Mouse (Mus musculus): ENCODE measurements around the gene Mrpl12. TPM values are rescaled to one million over a fixed set of nuclear protein-coding genes. Genes with fewer than 3 reads are reported as not detected.

Mrpl12 gene
- polyA plus RNA-seq, 1 experiment, result 55.7 TPM

DNA sequence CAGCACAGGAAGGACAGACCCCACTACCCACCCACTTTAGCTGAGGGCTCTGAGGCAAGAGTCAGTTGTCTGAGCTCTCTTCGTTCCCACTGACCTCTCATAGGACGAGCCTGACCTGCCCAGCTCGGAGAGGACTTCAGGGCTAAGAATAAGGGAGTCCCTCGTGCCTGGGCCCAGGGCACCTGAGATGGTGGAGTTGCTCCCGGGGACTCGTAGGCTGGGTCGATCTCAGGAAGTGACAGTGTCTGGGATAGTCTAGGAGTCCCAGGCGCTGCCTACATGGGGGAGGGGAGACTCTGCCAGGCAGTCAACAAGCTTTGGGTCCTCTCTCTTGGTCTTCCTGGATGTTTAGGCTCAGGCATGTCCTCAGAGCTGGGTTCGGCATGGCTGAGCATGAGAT is 36.1 kb downstream of the Mrpl12 start:
- Histone ChIP-seq H3K27ac (ENCODE audit: insufficient read depth, low read length) (no peak overlapping the region), H3K4me3 (ENCODE audit: extremely low read depth, insufficient read depth, insufficient read length) (no peak overlapping the region), H3K27me3 (ENCODE audit: control insufficient read depth, insufficient read depth, low read length) (no peaks in the 10 kb centered on the region), H3K36me3 (ENCODE audit: control insufficient read depth, insufficient read depth, low read length) (no peaks in the 10 kb centered on the region), H3K4me1 (ENCODE audit: control insufficient read depth, insufficient read depth, insufficient read length) (no peaks in the 10 kb centered on the region)
- TF ChIP-seq POLR2A (IDR thresholded peaks at IDR 0.05; ENCODE audit: low read depth, low read length) (no peak), CTCF (IDR thresholded peaks at IDR 0.05; ENCODE audit: extremely low read depth, insufficient read depth, insufficient read length, insufficient replicate concordance) (no peak)
- no peak for DNase-seq (ENCODE audit: low read depth in 1 of 2, low spot score in 2 of 2)
- 84% methylated on average over 9 of the region's 9 CpGs for WGBS

DNA sequence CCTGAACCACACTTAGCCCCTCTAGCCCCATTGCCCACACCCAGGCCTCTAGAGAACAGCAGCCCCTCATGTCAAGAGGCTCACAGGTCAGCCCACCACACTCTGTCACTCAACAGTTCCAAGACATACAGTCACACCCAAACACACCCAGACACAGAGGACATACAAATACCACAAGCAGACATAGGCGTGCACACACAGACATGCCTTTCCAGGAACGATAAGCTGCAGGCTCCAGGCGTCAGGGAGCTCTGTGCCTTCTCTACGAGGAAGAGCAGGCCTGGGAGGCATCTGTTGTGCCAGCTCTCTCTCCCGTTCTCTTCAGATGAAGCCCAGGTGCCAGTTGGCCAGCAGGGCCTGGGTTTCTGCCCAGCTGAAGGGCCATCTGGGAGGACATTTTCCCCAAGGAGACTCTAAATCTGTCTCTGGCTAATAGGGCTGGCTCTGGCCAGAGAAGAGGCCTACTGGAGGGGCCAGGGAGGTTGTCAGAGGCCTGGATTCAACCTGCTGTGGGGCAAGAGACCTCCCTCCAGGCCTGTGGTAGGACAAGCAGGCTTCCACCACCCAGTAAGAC is 36.6 kb downstream of the Mrpl12 start:
- no peaks in the 10 kb centered on the region for H3K36me3 ChIP-seq (ENCODE audit: control insufficient read depth, insufficient read depth, low read length)
- 96% methylated on average over 5 of the region's 5 CpGs for WGBS
- TF ChIP-seq CTCF (IDR thresholded peaks at IDR 0.05; ENCODE audit: extremely low read depth, insufficient read depth, insufficient read length, insufficient replicate concordance) (no peak), POLR2A (IDR thresholded peaks at IDR 0.05; ENCODE audit: low read depth, low read length) (no peak)
- H3K27me3 ChIP-seq (ENCODE audit: control insufficient read depth, insufficient read depth, low read length), result no peaks in the 10 kb centered on the region
- no peak overlapping the region for H3K27ac ChIP-seq (ENCODE audit: insufficient read depth, low read length)
- DNase-seq (ENCODE audit: low read depth in 1 of 2, low spot score in 2 of 2), result no peak
- no peaks in the 10 kb centered on the region for H3K4me1 ChIP-seq (ENCODE audit: control insufficient read depth, insufficient read depth, insufficient read length)
- no peak overlapping the region for H3K4me3 ChIP-seq (ENCODE audit: extremely low read depth, insufficient read depth, insufficient read length)

DNA sequence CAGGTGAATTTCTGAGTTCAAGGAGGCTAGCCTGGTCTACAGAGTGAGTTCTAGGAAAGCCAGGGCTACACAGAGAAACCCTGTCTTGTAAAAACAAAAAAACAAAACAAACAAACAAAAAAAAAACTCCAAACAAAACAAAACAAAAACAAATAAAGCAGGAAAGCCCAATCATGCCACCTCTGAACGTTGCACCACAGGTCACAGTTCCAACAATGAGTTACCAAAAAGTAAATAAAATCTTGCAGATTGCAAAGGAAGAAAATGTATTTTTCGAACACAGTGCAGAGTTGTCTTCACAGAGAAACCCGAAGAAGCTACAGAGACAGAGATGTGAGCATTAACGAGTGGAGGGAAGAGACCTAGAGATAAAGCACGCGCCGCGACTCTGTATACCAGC is 38.2 kb downstream of the Mrpl12 start:
- H3K27ac ChIP-seq (ENCODE audit: insufficient read depth, low read length), result no peak overlapping the region
- no peaks in the 10 kb centered on the region for H3K27me3 ChIP-seq (ENCODE audit: control insufficient read depth, insufficient read depth, low read length)
- no peaks in the 10 kb centered on the region for H3K4me1 ChIP-seq (ENCODE audit: control insufficient read depth, insufficient read depth, insufficient read length)
- no peak overlapping the region for H3K4me3 ChIP-seq (ENCODE audit: extremely low read depth, insufficient read depth, insufficient read length)
- DNase-seq (ENCODE audit: low read depth in 1 of 2, low spot score in 2 of 2), result no peak
- H3K36me3 ChIP-seq (ENCODE audit: control insufficient read depth, insufficient read depth, low read length), result no peaks in the 10 kb centered on the region
- TF ChIP-seq CTCF (IDR thresholded peaks at IDR 0.05; ENCODE audit: extremely low read depth, insufficient read depth, insufficient read length, insufficient replicate concordance) (no peak), POLR2A (IDR thresholded peaks at IDR 0.05; ENCODE audit: low read depth, low read length) (no peak)
- WGBS, result 86% methylated on average over 8 of the region's 8 CpGs

DNA sequence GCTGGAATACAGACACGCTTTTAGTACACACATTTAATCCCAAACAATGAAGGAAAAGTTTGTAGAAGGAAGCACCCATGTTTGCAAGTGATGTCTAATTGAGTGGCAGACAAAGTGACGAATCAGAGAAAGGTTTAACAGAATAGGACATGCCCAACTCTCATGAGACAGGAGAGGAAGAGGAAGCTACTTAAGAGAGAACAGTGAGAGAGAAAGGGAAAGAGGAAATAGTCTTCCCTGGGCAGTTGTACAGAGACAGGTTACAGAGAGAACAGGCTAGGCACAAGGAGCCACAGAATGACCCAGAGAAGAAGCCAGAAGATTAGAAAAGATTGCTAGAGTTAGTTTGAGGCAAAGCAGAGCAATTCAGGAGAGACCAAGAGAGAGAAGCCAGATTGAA is 41.5 kb downstream of the Mrpl12 start:
- DNase-seq (ENCODE audit: low read depth in 1 of 2, low spot score in 2 of 2), result peak in 1 of 2 experiments; percentile 40
- H3K27ac ChIP-seq (ENCODE audit: insufficient read depth, low read length), result peak overlapping the region; percentile 12; the same call in 1 of the 2 replicates

DNA sequence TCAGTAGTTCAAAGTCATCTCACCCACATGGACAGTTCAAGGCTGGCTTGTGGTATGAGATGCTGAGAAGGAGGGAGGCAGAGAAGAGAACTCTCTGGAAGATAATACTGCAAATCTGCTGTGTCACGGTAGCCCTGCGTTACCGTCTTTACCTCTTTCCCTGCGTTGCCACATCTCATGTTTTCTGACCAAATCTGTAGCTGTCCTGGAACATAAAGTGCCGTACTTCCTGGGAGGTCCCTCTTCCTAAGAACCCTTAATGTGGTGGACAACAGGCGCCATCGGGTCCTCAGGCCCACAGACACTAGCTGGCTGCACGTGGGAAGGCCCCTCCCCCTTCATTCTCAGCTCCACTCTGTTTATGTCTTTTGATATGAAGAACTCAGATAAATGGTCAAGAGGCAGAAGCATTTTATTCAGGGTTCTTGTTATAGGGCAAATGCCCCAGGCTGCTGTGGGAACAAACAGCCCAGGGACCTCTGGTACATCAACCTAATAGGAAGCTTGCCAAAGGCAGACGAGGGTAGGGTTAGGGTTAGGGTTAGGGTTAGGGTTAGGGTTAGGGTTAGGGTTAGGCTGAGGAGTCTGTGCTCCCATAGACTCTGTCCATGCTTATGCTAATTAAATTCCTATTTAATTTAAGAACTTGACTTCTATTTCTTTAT is 43.4 kb downstream of the Mrpl12 start:
- TF ChIP-seq POLR2A (IDR thresholded peaks at IDR 0.05; ENCODE audit: low read depth, low read length) (no peak), CTCF (IDR thresholded peaks at IDR 0.05; ENCODE audit: extremely low read depth, insufficient read depth, insufficient read length, insufficient replicate concordance) (no peak)
- H3K4me3 ChIP-seq (ENCODE audit: extremely low read depth, insufficient read depth, insufficient read length), result no peak overlapping the region
- H3K4me1 ChIP-seq (ENCODE audit: control insufficient read depth, insufficient read depth, insufficient read length), result peaks cover 5% of the 10 kb centered on the region
- H3K27ac ChIP-seq (ENCODE audit: insufficient read depth, low read length), result no peak overlapping the region
- peaks cover 13% of the 10 kb centered on the region for H3K27me3 ChIP-seq (ENCODE audit: control insufficient read depth, insufficient read depth, low read length)
- DNase-seq (ENCODE audit: low read depth in 1 of 2, low spot score in 2 of 2), result no peak
- no peaks in the 10 kb centered on the region for H3K36me3 ChIP-seq (ENCODE audit: control insufficient read depth, insufficient read depth, low read length)
- 75% methylated on average over 9 of the region's 9 CpGs for WGBS

More for the DNA sequence above, 41.5 kb downstream of the Mrpl12 start:
- no peaks in the 10 kb centered on the region for H3K36me3 ChIP-seq (ENCODE audit: control insufficient read depth, insufficient read depth, low read length)
- peaks cover 10% of the 10 kb centered on the region for H3K27me3 ChIP-seq (ENCODE audit: control insufficient read depth, insufficient read depth, low read length)
- no peak overlapping the region for H3K4me3 ChIP-seq (ENCODE audit: extremely low read depth, insufficient read depth, insufficient read length)
- peaks cover 5% of the 10 kb centered on the region for H3K4me1 ChIP-seq (ENCODE audit: control insufficient read depth, insufficient read depth, insufficient read length)
- no peak for TF ChIP-seq POLR2A (IDR thresholded peaks at IDR 0.05; ENCODE audit: low read depth, low read length)
- TF ChIP-seq CTCF (IDR thresholded peaks at IDR 0.05; ENCODE audit: extremely low read depth, insufficient read depth, insufficient read length, insufficient replicate concordance), result no peak
- 80% methylated on average over 2 of the region's 2 CpGs for WGBS

DNA sequence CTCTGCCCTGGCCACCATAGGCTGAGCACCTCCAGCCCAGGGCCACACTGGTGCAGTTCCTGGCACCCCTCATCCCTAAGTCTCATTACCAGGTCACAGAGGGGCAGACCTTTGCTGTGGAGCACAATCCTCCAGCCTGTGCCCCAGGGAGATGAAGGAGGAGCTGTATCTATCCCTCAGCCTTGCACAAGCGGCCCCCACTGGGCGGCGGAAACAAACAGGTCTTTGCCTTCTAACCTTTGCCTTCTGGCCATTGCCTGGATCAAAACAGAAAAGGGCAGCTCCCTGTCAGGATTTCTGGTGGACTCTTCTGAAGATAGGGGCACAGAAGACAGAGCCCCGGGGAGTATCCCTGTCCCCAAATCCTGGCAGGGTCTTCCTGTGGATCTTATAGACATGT is 44.5 kb downstream of the Mrpl12 start:
- DNase-seq (ENCODE audit: low read depth in 1 of 2, low spot score in 2 of 2), result no peak
- WGBS, result 74% methylated on average over 4 of the region's 4 CpGs
- Histone ChIP-seq H3K27me3 (ENCODE audit: control insufficient read depth, insufficient read depth, low read length) (peaks cover 13% of the 10 kb centered on the region), H3K27ac (ENCODE audit: insufficient read depth, low read length) (no peak overlapping the region), H3K36me3 (ENCODE audit: control insufficient read depth, insufficient read depth, low read length) (no peaks in the 10 kb centered on the region), H3K4me1 (ENCODE audit: control insufficient read depth, insufficient read depth, insufficient read length) (peaks cover 5% of the 10 kb centered on the region), H3K4me3 (ENCODE audit: extremely low read depth, insufficient read depth, insufficient read length) (no peak overlapping the region)
- TF ChIP-seq CTCF (IDR thresholded peaks at IDR 0.05; ENCODE audit: extremely low read depth, insufficient read depth, insufficient read length, insufficient replicate concordance) (no peak), POLR2A (IDR thresholded peaks at IDR 0.05; ENCODE audit: low read depth, low read length) (no peak)
